Mouse (Mus musculus): Measurements from ENCODE around the gene Smndc1.

DNA sequence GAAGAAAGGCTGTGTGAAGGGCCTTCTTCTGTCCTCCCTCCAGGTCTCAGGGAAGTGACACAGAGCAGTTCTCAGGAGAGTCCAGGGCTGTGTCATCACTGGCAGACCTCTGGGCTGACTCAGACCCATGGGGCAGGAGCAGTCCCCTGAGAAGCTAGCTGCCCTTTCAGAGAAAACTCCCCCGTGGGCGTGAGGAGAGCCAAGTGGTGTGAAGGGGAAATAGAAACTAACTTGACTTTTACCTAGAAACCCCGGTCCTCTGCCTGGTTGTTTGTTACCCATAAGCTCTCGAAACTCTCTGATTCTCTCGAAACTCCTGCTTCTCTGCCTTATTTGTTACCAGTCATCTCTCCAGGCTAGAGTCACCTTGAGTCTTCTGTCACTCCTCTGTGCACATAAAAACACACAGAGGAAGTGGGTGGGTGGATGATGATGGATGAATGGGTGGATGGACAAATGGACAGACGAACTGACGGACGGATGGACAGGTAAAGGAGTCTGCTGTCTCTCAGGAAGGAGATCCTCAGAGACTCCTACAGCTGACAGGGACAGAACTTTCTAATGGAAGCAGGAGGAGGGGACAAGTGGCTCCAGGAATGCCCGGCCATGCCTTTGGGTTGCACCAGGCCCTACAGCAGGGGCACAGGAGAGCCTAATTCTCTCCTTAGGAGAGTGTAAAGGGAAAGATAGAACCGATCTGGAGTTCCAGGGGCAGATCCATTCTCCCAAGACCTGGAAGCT, 43.7 kb upstream of the Smndc1 start:
- TF ChIP-seq CTCF (IDR thresholded peaks at IDR 0.05; ENCODE audit: borderline replicate concordance, insufficient read depth, low read depth, low read length) = no peak
- no peak for TF ChIP-seq POLR2A (IDR thresholded peaks at IDR 0.05; ENCODE audit: borderline replicate concordance, insufficient read depth, low read length)

Data from cerebellum, adult 2 months (tissue).